Mouse (Mus musculus) heart, embryonic 14.5 days (tissue): ENCODE data around the gene Prr14. TPM values are rescaled to one million over a fixed set of nuclear protein-coding genes. Genes with fewer than 3 reads are reported as not detected.
"Not testable (repeated sequence)": the region's sequence is repeated elsewhere in the genome, so short reads cannot be mapped to it uniquely, and the experiment has no call there.

Experiments used
- ATAC-seq: fragments of 200-750 bp; cut with Nextera tagmentation; 2 replicates; pipeline ENCODE4 v1.8.0; 2017; ENCODE audit warnings: low read depth, moderate TSS enrichment; ENCODE audit not compliant: insufficient number of reproducible peaks, insufficient read depth, low FRiP score
- H3K27ac ChIP-seq, 2 experiments: fragments of 200-500 bp in 1 of 2; fragments of 300-500 bp in 1 of 2; sonication (generic) in 1 of 2; replicated peaks in 1 of 2; 2 replicates each; pipeline ENCODE4 v1.5.1; 2012 to 2014; ENCODE audit warnings: low read depth in 2 of 2, low read length in 2 of 2, control low read depth in 1 of 2, mild to moderate bottlenecking in 1 of 2, mixed read lengths in 1 of 2; ENCODE audit not compliant: control insufficient read depth in 1 of 2, insufficient read depth in 1 of 2
- H3K27me3 ChIP-seq: fragments of 300-500 bp; sonication (generic); 2 replicates; pipeline ENCODE4 v1.6.1; 2014; ENCODE audit warnings: mild to moderate bottlenecking, low read length, control low read depth; ENCODE audit not compliant: control insufficient read depth, insufficient read depth
- H3K36me3 ChIP-seq: fragments of 300-500 bp; sonication (generic); 2 replicates; pipeline ENCODE4 v1.6.1; 2014; ENCODE audit warnings: mild to moderate bottlenecking, control low read depth, low read length, mixed read lengths; ENCODE audit not compliant: control insufficient read depth, insufficient read depth
- H3K4me1 ChIP-seq, 2 experiments: fragments of 200-500 bp in 1 of 2; fragments of 300-500 bp in 1 of 2; sonication (generic) in 1 of 2; 2 replicates each; pipeline ENCODE4 v1.6.1; 2012 to 2014; ENCODE audit warnings: low read length in 2 of 2, control low read depth in 1 of 2, mixed read lengths in 1 of 2; ENCODE audit not compliant: control insufficient read depth in 2 of 2, insufficient read depth in 2 of 2
- H3K4me2 ChIP-seq: fragments of 300-500 bp; sonication (generic); 2 replicates; pipeline ENCODE4 v1.6.1; 2014; ENCODE audit warnings: mild to moderate bottlenecking, low read length
- H3K4me3 ChIP-seq, 2 experiments: fragments of 200-500 bp in 1 of 2; fragments of 300-500 bp in 1 of 2; sonication (generic) in 1 of 2; 2 replicates each; pipeline ENCODE4 v1.5.1; 2012 to 2014; ENCODE audit warnings: low read length in 2 of 2, mild to moderate bottlenecking in 2 of 2, control low read depth in 1 of 2, low read depth in 1 of 2, moderate library complexity in 1 of 2; ENCODE audit not compliant: control insufficient read depth in 1 of 2, insufficient read depth in 1 of 2
- H3K9ac ChIP-seq: fragments of 300-500 bp; sonication (generic); 2 replicates; pipeline ENCODE4 v1.6.1; 2014; ENCODE audit warnings: mild to moderate bottlenecking, low read length
- H3K9me3 ChIP-seq: fragments of 300-500 bp; sonication (generic); 2 replicates; pipeline ENCODE4 v1.6.1; 2016; ENCODE audit warnings: low read length, control low read depth; ENCODE audit not compliant: control insufficient read depth
- WGBS: fragments of 180-500 bp; shearing (Covaris S2); extraction: QIAGEN DNeasy Blood & Tissue Kit; methylation state at CpG from one replicate; pipeline ENCODE4 v1.1.7; 2014; 5-methylcytosine and 5-hydroxymethylcytosine counted together
- polyA plus RNA-seq: library from polyadenylated mRNA; unstranded; fragments of >200 nt; fragmentation: Nextera tagmentation; extraction: Ambion mirVana; gene quantifications from 2 replicates; pipeline ENCODE4 v1.2.1, GENCODE M21; 2014

Prr14 gene
- polyA plus RNA-seq, 1 experiment from 2014 or later, result 37.5 TPM

DNA sequence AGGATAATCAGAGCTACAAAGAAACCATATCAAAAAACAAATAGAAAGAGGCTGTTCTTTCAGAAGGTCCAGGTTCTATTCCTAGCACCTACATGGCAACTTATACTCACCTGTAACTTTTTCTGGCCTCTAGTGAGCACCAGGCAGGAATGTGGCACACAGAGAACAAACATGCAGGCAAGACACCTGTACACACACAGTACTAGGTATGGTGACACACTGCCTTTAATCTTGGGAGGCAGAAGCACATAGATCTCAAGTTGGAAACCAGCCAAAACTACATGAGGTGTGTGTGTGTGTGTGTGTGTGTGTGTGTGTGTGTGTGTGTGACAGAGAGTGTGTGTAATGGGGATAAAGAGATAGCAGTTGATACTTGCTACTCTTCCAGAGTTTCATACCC lies 35.2 kb downstream of the Prr14 start:
- H3K27me3 ChIP-seq, result no peaks in the 10 kb centered on the region
- peaks cover 28% of the 10 kb centered on the region for H3K36me3 ChIP-seq
- H3K9me3 ChIP-seq, result no peaks in the 10 kb centered on the region
- no peak for ATAC-seq
- no peak overlapping the region for H3K4me3 ChIP-seq
- no peak overlapping the region for H3K27ac ChIP-seq
- no peak overlapping the region for H3K4me2 ChIP-seq
- no peak overlapping the region for H3K9ac ChIP-seq
- peaks cover 0 to 13% of the 10 kb centered on the region in 2 experiments; a peak in 1 of 4 replicates for H3K4me1 ChIP-seq

GRCm38 (mm10) chr7:127497382-127497781 lies 38.0 kb downstream of the Prr14 start:
- H3K36me3 ChIP-seq, result peaks cover under 1% of the 10 kb centered on the region; the same call in 1 of the 2 replicates
- no peaks in the 10 kb centered on the region for H3K9me3 ChIP-seq
- H3K27me3 ChIP-seq, result no peaks in the 10 kb centered on the region
- no peak overlapping the region for H3K4me3 ChIP-seq
- no peak for ATAC-seq
- H3K4me2 ChIP-seq, result no peak overlapping the region
- peaks cover 0 to 13% of the 10 kb centered on the region in 2 experiments; a peak in 1 of 4 replicates for H3K4me1 ChIP-seq
- 81% methylated on average over 2 of the region's 2 CpGs for WGBS
- no peak overlapping the region for H3K27ac ChIP-seq
- no peak overlapping the region for H3K9ac ChIP-seq

- no peak for ATAC-seq
- H3K27ac ChIP-seq, result no peak overlapping the region
- no peak overlapping the region for H3K4me3 ChIP-seq
- 44% methylated on average over 3 of the region's 3 CpGs for WGBS
- H3K36me3 ChIP-seq, result no peaks in the 10 kb centered on the region
- peaks cover 0 to 13% of the 10 kb centered on the region in 2 experiments; a peak in 1 of 4 replicates for H3K4me1 ChIP-seq
- H3K4me2 ChIP-seq, result no peak overlapping the region
- H3K9me3 ChIP-seq, result no peaks in the 10 kb centered on the region
- H3K9ac ChIP-seq, result no peak overlapping the region
- no peaks in the 10 kb centered on the region for H3K27me3 ChIP-seq
These were observed 39.0 kb downstream of the Prr14 start for GRCm38 (mm10) chr7:127498407-127498806.

DNA sequence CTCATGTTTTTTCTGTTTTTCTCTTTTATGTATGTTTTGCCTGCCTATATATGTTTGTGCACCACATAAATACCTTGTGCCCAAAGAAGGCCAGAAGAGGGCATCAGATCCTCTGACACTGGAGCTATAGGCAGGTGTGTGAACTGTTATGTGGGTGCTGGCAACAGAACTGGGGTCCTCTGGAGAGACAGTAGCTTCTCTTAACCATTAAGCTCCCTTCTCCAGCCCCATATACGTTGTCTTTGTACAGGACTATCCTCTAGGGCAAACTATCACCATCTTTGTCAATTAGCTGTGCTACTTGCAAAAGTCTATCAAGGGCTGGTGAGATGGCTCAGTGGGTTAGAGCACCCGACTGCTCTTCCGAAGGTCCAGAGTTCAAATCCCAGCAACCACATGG lies 48.9 kb downstream of the Prr14 start:
- H3K27me3 ChIP-seq, result no peaks in the 10 kb centered on the region
- H3K4me2 ChIP-seq, result no peak overlapping the region
- H3K27ac ChIP-seq, result no peak overlapping the region
- ATAC-seq, result no peak
- no peak overlapping the region for H3K4me3 ChIP-seq
- no peak overlapping the region for H3K9ac ChIP-seq
- 85% methylated on average over 3 of the region's 3 CpGs for WGBS
- no peaks in the 10 kb centered on the region for H3K36me3 ChIP-seq
- peaks cover 0 to 8% of the 10 kb centered on the region in 2 experiments for H3K4me1 ChIP-seq
- no peaks in the 10 kb centered on the region for H3K9me3 ChIP-seq

DNA sequence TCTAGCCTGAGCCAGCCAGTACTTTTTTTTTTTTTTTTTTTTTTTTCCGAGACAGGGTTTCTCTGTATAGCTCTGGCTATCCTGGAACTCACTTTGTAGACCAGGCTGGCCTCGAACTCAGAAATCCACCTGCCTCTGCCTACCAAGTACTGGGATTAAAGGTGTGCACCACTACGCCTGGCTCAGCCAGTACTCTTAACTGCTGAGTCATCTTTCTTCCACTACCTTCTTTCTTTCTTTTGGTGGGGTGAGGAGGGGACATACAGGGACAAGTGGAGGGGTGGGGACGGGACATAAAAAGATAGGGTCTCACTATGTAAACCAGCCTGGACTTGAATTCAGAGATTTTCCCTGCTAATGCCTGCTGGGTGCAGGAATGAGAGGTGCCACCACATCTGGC lies 50.4 kb downstream of the Prr14 start:
- H3K36me3 ChIP-seq, result peaks cover 12% of the 10 kb centered on the region
- not testable (repeated sequence) for ATAC-seq, H3K9ac ChIP-seq, H3K4me3 ChIP-seq, H3K9me3 ChIP-seq, H3K4me2 ChIP-seq, H3K27ac ChIP-seq, H3K27me3 ChIP-seq
- H3K4me1 ChIP-seq, result peaks cover 0 to 17% of the 10 kb centered on the region in 2 experiments
- WGBS, result 87% methylated on average over 3 of the region's 4 CpGs

GRCm38 (mm10) chr7:127511241-127511640 lies 51.8 kb downstream of the Prr14 start:
- H3K4me1 ChIP-seq, result peaks cover 0 to 17% of the 10 kb centered on the region in 2 experiments
- H3K4me2 ChIP-seq, result peak overlapping the region; percentile 68
- no peak overlapping the region for H3K9ac ChIP-seq
- H3K4me3 ChIP-seq, result peak overlapping the region in 1 of 2 experiments; percentile 85; a peak in 3 of 4 replicates
- WGBS, result 46% methylated on average over 8 of the region's 8 CpGs
- no peaks in the 10 kb centered on the region for H3K27me3 ChIP-seq
- ATAC-seq, result no peak
- peaks cover 26% of the 10 kb centered on the region for H3K36me3 ChIP-seq
- H3K9me3 ChIP-seq, result no peaks in the 10 kb centered on the region
- peak overlapping the region; percentile 50 to 99; a peak in 1 of 4 replicates for H3K27ac ChIP-seq

DNA sequence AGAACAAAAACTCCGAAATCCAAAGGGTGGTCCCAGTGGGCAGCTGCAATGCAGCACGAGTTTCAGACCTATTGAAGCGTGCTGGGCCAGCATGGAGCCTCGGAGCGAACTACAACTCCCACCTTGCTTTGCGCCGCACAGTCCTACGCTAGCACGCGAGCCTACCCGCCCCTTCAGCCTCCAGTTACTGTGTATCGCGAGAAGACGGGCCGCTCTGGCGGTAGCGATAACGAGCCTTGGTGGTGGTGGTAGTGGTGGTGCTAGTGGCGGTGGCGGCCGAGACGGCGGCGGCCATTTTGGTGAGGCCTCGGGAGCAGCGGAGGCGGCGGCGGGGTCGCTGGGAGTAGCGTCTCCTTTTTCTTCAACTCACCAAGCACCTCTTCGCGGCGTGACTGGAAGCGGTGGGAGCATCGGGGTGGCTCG lies 52.4 kb downstream of the Prr14 start, which contains the start of gene Srcap:
Gene Srcap, plus strand, starts transcription at position 176 of the 423 bp plus-strand sequence.
- peaks cover 0 to 17% of the 10 kb centered on the region in 2 experiments for H3K4me1 ChIP-seq
- WGBS, result under 1% methylated on average over 37 of the region's 37 CpGs
- peak within 1 kb of the TSS; percentile 68 for H3K4me2 ChIP-seq
- peaks cover 32% of the 10 kb centered on the region for H3K36me3 ChIP-seq
- peak within 1 kb of the TSS; percentile 96 for H3K9ac ChIP-seq
- ATAC-seq, result peak; percentile 97
- peak within 1 kb of the TSS; percentile 99 for H3K27ac ChIP-seq
- H3K27me3 ChIP-seq, result no peaks in the 10 kb centered on the region
- H3K9me3 ChIP-seq, result no peaks in the 10 kb centered on the region
- H3K4me3 ChIP-seq, result peak within 1 kb of the TSS; percentile 85
